Mouse (Mus musculus) cerebellum, adult 2 months (tissue): ENCODE measurements at regions not wholly inside any gene's neighbourhood (a gene's known extent, or its start where the extent isn't known, plus 50 kb on each side); places are given as distances from the start of the nearest gene placed in this dataset.

ENCODE experiments used
- CTCF ChIP-seq: fragments of 200-500 bp; IDR thresholded peaks from 2 replicates; pipeline ENCODE4 v1.5.1; 2011; ENCODE audit warnings: low read depth, mild to moderate bottlenecking, control low read depth, low read length, moderate library complexity, borderline replicate concordance; ENCODE audit not compliant: insufficient read depth
- POLR2A ChIP-seq: fragments of 200-500 bp; IDR thresholded peaks from 2 replicates; pipeline ENCODE4 v1.6.1; 2011; ENCODE audit warnings: low read length, control low read depth, borderline replicate concordance; ENCODE audit not compliant: insufficient read depth

DNA sequence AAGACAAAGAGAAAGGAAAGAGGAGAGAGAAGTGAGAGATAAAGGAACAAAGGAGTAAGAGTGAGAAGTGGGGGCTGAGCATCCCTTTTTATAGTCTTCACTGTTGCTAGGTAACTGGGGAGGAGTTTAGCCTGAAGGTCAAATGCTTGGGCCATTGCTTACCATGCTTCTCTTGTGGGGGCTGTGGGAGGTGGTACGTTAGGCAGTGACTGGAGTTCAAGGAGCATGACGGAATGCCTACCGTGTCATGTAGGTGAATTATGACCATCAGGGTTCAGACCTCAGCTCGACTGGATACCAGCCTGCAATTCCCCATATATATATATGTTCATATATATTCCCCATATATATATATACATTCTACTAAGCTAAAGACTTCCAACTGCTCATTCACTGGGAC is 571.8 kb downstream of the Trib2 start:
- no peak for TF ChIP-seq CTCF
- TF ChIP-seq POLR2A, result no peak
